Mouse (Mus musculus) CD4-positive naive resting alpha-beta T cell, adult 76 days (primary cell): ENCODE results near the gene Plagl1. TPM values are rescaled to one million over a fixed set of nuclear protein-coding genes. Genes with fewer than 3 reads are reported as not detected.

Source experiments
- total RNA-seq: library from RNA; stranded (reverse); gene quantifications from one replicate; pipeline ENCODE4 v1.2.4, GENCODE M21; 2023

The Plagl1 gene
- total RNA-seq, result 1.1 TPM

GRCm38 (mm10) chr10:13060021-13060668 is at the start of gene Plagl1:
Gene Plagl1, plus strand, starts transcription at chr10:13060504.

GRCm38 (mm10) chr10:13177973-13178624 is 117.8 kb downstream of the Plagl1 start, which contains the start of gene Zc2hc1b:
Gene Zc2hc1b, minus strand, starts transcription at chr10:13178023.

Other genes starting within 250 kb of the Plagl1 start
- gene Utrn, start 191.1 kb upstream of the Plagl1 start, total RNA-seq, result 446 TPM
- gene Stx11, start 96.2 kb upstream of the Plagl1 start, total RNA-seq, result 3.9 TPM
- gene Sf3b5, start 55.2 kb upstream of the Plagl1 start, total RNA-seq, result 8.5 TPM
- not detected for gene Zc2hc1b, start 117.5 kb downstream of the Plagl1 start, total RNA-seq
- gene Ltv1, start 132.7 kb downstream of the Plagl1 start, total RNA-seq, result 48.6 TPM